Mouse (Mus musculus) embryonic facial prominence, embryonic 12.5 days (tissue): ENCODE results near the gene Nr2f6. TPM values are rescaled to one million over a fixed set of nuclear protein-coding genes. Genes with fewer than 3 reads are reported as not detected.

ENCODE experiments used
- ATAC-seq: fragments of 200-750 bp; cut with Nextera tagmentation; 2 replicates; pipeline ENCODE4 v1.8.0; 2017; ENCODE audit not compliant: insufficient number of reproducible peaks, insufficient read depth, low FRiP score, low TSS enrichment
- H3K27ac ChIP-seq: fragments of 300-500 bp; sonication (generic); 2 replicates; pipeline ENCODE4 v1.5.1; 2016; ENCODE audit warnings: mild to moderate bottlenecking
- H3K27me3 ChIP-seq: fragments of 300-500 bp; sonication (generic); 2 replicates; pipeline ENCODE4 v1.6.1; 2016; ENCODE audit warnings: mild to moderate bottlenecking, moderate library complexity
- H3K36me3 ChIP-seq: fragments of 300-500 bp; sonication (generic); 2 replicates; pipeline ENCODE4 v1.6.1; 2016; ENCODE audit warnings: mild to moderate bottlenecking
- H3K4me1 ChIP-seq: fragments of 300-500 bp; sonication (generic); 2 replicates; pipeline ENCODE4 v1.6.1; 2016
- H3K4me2 ChIP-seq: fragments of 300-500 bp; sonication (generic); replicated peaks from 2 replicates; pipeline ENCODE4 v1.6.1; 2016; ENCODE audit warnings: mild to moderate bottlenecking, moderate library complexity
- H3K4me3 ChIP-seq: fragments of 300-500 bp; sonication (generic); 2 replicates; pipeline ENCODE4 v1.5.1; 2016; ENCODE audit warnings: mild to moderate bottlenecking
- H3K9ac ChIP-seq: fragments of 300-500 bp; sonication (generic); 2 replicates; pipeline ENCODE4 v1.6.1; 2016; ENCODE audit warnings: mild to moderate bottlenecking, moderate library complexity
- H3K9me3 ChIP-seq: fragments of 300-500 bp; sonication (generic); 2 replicates; pipeline ENCODE4 v1.6.1; 2016; ENCODE audit warnings: mild to moderate bottlenecking, moderate library complexity
- WGBS: fragments of 180-500 bp; shearing (Covaris S2); methylation state at CpG from one replicate; pipeline ENCODE4 v1.1.7; 2016; 5-methylcytosine and 5-hydroxymethylcytosine counted together
- polyA plus RNA-seq: library from polyadenylated mRNA; unstranded; fragments of >200 nt; fragmentation: Nextera tagmentation; extraction: Ambion mirVana; gene quantifications from 2 replicates; pipeline ENCODE4 v1.2.1, GENCODE M21; 2016

The Nr2f6 gene
- polyA plus RNA-seq, 1 experiment from 2014 or later, result 72.7 TPM

DNA sequence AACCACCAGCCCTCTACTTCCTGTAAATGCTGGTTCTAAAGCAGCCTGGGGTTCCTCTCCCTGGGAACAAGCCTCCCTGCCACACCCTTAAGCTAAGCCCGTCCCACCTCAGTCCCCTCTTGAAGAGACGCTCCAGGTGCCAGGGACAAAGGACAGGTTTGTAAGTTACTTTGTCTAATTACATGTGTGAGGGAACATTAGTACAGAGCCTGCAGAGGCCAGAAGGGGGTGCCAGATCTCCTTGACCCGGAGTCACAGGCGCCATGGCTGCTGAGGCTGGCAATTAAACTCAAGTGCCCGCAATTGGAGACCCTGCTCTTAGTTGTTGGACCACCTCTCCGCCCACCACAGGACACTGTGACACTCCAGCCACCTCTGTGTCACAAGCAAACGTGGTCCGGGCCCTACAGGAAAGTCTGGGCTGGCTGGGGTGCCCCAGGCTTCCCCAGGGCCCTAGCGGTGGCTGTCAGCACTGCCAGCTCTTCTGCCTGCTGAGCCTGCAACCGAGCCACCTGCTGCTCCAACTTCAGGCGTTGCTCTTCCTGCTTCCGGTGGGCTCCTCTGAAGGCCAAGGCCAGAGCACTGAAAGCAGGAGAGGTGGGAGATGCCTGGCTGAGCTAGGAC lies 3.6 kb upstream of the Nr2f6 start:
- H3K4me1 ChIP-seq, result peaks cover 10% of the 10 kb centered on the region; the same call in 1 of the 2 replicates
- no peaks in the 10 kb centered on the region for H3K36me3 ChIP-seq

DNA sequence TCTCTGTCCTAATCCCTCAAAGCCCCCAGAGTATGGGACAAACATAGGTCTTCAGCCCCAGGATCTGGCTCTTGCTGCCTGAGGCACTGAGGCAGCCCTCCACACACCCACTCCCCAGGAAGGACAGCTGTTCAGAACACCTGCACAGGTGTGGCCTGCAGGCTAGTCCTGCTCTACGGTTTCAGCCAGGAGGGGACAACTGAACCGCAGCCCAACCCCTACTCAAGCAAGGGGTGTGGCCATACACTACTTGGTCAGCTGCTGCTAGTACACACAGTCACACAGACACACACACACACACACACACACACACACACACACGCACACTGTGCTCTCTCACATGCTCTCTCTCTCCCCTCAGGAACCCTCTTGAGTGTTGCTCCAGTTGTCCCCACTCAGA lies 2.1 kb upstream of the Nr2f6 start:
- ATAC-seq, result no peak
- H3K4me2 ChIP-seq, result no peak overlapping the region
- H3K4me1 ChIP-seq, result peaks cover 23% of the 10 kb centered on the region
- H3K9ac ChIP-seq, result no peak overlapping the region
- no peak overlapping the region for H3K27ac ChIP-seq
- no peak overlapping the region for H3K4me3 ChIP-seq
- no peaks in the 10 kb centered on the region for H3K27me3 ChIP-seq
- H3K36me3 ChIP-seq, result no peaks in the 10 kb centered on the region
- 38% methylated on average over 3 of the region's 3 CpGs for WGBS
- H3K9me3 ChIP-seq, result no peaks in the 10 kb centered on the region

More for the DNA sequence above, 3.6 kb upstream of the Nr2f6 start:
- no peak overlapping the region for H3K27ac ChIP-seq
- no peak overlapping the region for H3K4me3 ChIP-seq
- no peak overlapping the region for H3K9ac ChIP-seq
- H3K9me3 ChIP-seq, result no peaks in the 10 kb centered on the region
- no peaks in the 10 kb centered on the region for H3K27me3 ChIP-seq
- ATAC-seq, result no peak
- 71% methylated on average over 12 of the region's 12 CpGs for WGBS
- no peak overlapping the region for H3K4me2 ChIP-seq

DNA sequence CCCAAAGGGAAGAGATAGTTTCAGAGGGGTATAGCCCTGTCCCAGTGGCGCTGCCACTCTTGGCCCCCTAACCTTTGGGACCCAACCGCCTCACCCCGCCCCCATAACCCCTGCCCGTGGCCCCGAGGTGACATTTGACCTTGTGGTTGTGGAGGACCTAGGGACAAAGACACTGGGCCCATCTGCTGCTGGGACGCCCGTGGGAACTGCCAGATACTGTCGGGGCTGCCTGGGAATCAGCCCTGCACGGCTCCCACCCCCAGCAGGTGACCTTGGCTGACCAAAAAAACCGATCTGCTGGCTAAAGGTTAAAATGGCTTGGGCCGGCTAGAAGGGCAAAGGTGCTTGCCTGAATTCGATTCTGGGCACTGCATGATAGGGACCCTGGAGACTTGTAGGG lies 1.6 kb upstream of the Nr2f6 start:
- WGBS, result 12% methylated on average over 12 of the region's 12 CpGs
- Histone ChIP-seq H3K9me3 (no peaks in the 10 kb centered on the region), H3K9ac (0 out of 2 replicates have a peak overlapping the region, but pooled peaks have one; percentile 24), H3K36me3 (no peaks in the 10 kb centered on the region), H3K27me3 (no peaks in the 10 kb centered on the region), H3K4me1 (peaks cover 25% of the 10 kb centered on the region), H3K4me3 (no peak overlapping the region), H3K4me2 (no peak overlapping the region), H3K27ac (peak overlapping the region; percentile 91; the same call in 1 of the 2 replicates)
- ATAC-seq, result no peak

GRCm38 (mm10) chr8:71381971-71382961 lies 506 bp upstream of the Nr2f6 start:
- 2% methylated on average over 59 of the region's 80 CpGs for WGBS
- H3K36me3 ChIP-seq, result peaks cover 11% of the 10 kb centered on the region; the same call in 1 of the 2 replicates
- no peaks in the 10 kb centered on the region for H3K9me3 ChIP-seq
- peaks cover 25% of the 10 kb centered on the region for H3K4me1 ChIP-seq
- H3K4me3 ChIP-seq, result peak overlapping the region; percentile 71
- H3K4me2 ChIP-seq, result peak overlapping the region; percentile 96
- H3K27ac ChIP-seq, result peak overlapping the region; percentile 91
- peak overlapping the region; percentile 81 for H3K9ac ChIP-seq
- ATAC-seq, result peak; percentile 86
- no peaks in the 10 kb centered on the region for H3K27me3 ChIP-seq

GRCm38 (mm10) chr8:71380178-71381171 lies 1.3 kb downstream of the Nr2f6 start:
- H3K27me3 ChIP-seq, result peaks cover 5% of the 10 kb centered on the region; the same call in 1 of the 2 replicates
- peak overlapping the region; percentile 71 for H3K4me3 ChIP-seq
- H3K36me3 ChIP-seq, result peaks cover 13% of the 10 kb centered on the region; the same call in 1 of the 2 replicates
- 1% methylated on average over 72 of the region's 72 CpGs for WGBS
- no peak for ATAC-seq
- H3K9me3 ChIP-seq, result no peaks in the 10 kb centered on the region
- H3K27ac ChIP-seq, result peak overlapping the region; percentile 91; the same call in 1 of the 2 replicates
- peak overlapping the region; percentile 81 for H3K9ac ChIP-seq
- peak overlapping the region; percentile 96 for H3K4me2 ChIP-seq
- peaks cover 37% of the 10 kb centered on the region for H3K4me1 ChIP-seq

DNA sequence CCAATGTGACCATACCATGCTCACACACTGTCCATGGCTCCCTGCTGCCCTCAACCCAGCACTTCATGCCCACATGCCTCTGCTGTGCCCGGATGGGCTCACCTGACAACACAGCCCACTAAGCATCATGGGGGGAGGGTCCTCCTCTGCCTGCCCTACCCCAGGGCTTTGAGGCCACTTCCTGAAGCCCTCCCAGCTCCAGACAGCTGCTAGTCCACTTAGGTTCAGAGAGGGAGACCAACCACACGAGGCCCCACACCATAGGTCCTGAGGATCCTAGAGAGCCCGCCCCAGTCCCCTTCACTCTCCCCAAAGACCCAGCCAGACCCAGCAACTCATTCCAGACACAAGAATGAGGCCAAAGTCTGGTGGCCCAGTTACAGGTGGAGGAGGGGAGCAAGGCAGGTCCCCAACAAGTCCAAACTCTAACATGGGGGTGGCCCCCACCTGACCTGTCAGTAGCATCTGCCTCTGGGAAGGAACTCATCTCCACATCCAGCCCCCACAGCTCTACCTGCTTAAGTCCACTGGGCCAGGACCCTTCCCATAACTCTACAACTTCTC lies 2.2 kb downstream of the Nr2f6 start:
- H3K4me1 ChIP-seq, result peaks cover 39% of the 10 kb centered on the region
- H3K27me3 ChIP-seq, result peaks cover 5% of the 10 kb centered on the region; the same call in 1 of the 2 replicates
- no peak for ATAC-seq

GRCm38 (mm10) chr8:71379008-71379407 lies 2.8 kb downstream of the Nr2f6 start:
- Histone ChIP-seq H3K9me3 (no peaks in the 10 kb centered on the region), H3K27ac (no peak overlapping the region), H3K27me3 (peaks cover 5% of the 10 kb centered on the region; the same call in 1 of the 2 replicates), H3K9ac (0 out of 2 replicates have a peak overlapping the region, but pooled peaks have one; percentile 81), H3K4me2 (peak overlapping the region; percentile 96), H3K36me3 (peaks cover 19% of the 10 kb centered on the region; the same call in 1 of the 2 replicates), H3K4me1 (peaks cover 39% of the 10 kb centered on the region), H3K4me3 (peak overlapping the region; percentile 71)
- 43% methylated on average over 4 of the region's 4 CpGs for WGBS
- ATAC-seq, result no peak

More for the DNA sequence above, 2.2 kb downstream of the Nr2f6 start:
- Histone ChIP-seq H3K4me3 (peak overlapping the region; percentile 71), H3K36me3 (peaks cover 19% of the 10 kb centered on the region; the same call in 1 of the 2 replicates), H3K9me3 (no peaks in the 10 kb centered on the region), H3K4me2 (peak overlapping the region; percentile 96), H3K9ac (peak overlapping the region; percentile 81), H3K27ac (no peak overlapping the region)
- WGBS, result 36% methylated on average over 3 of the region's 3 CpGs

- Histone ChIP-seq H3K9me3 (no peaks in the 10 kb centered on the region), H3K4me2 (peak overlapping the region; percentile 62), H3K9ac (peak overlapping the region; percentile 52; the same call in 1 of the 2 replicates), H3K36me3 (peaks cover 27% of the 10 kb centered on the region), H3K27ac (peak overlapping the region; percentile 51; the same call in 1 of the 2 replicates), H3K4me3 (peak overlapping the region; percentile 34), H3K27me3 (peaks cover 5% of the 10 kb centered on the region; the same call in 1 of the 2 replicates), H3K4me1 (peaks cover 29% of the 10 kb centered on the region)
- no peak for ATAC-seq
- 48% methylated on average over 8 of the region's 8 CpGs for WGBS
These were observed 5.2 kb downstream of the Nr2f6 start for GRCm38 (mm10) chr8:71376423-71377030.

DNA sequence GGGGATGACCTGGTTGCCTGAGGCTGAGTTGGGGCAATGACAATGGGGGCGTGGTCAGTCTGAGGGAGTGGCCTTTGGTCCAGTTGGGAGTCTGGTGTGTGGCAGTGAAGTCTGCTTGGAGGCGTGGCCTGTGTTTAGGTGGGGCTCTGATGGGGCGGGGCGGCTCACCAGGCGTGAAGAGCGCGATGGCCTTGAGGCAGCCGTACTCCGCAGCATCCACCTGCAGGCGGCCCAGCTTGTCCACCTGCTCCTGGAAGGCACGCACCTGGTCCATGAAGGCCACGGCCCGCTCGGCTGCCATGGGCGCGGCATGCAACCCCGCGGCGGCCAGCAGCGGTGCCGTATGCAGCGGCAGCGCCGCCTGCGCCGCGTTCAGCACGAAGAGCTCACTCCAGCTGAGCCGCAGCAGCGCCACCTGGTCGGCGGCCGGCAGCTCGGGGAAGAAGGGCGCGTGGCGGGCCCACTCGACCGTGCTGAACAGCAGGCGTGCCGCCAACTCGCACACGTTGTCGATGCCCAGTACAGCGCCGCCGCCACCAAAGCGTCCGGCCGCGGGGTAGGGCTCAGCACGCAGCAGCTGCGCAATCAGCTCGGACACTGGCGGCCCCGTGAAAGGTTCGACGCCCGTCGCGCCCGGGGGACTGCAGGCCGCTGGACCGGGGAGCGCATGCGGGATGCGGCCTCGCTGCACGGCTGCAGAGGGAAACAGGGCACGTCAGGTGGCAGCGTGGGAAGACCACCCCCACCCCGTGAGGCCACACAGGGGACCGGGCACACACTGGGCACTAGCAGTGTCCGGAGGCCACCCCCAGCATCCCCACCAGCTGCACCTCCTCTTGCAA lies 6.0 kb downstream of the Nr2f6 start:
- Histone ChIP-seq H3K9me3 (no peaks in the 10 kb centered on the region), H3K27ac (peak overlapping the region; percentile 51; the same call in 1 of the 2 replicates), H3K4me2 (peak overlapping the region; percentile 62), H3K36me3 (peaks cover 27% of the 10 kb centered on the region), H3K4me1 (peaks cover 29% of the 10 kb centered on the region), H3K9ac (peak overlapping the region; percentile 52), H3K4me3 (peak overlapping the region; percentile 34), H3K27me3 (peaks cover 5% of the 10 kb centered on the region; the same call in 1 of the 2 replicates)
- no peak for ATAC-seq
- 4% methylated on average over 67 of the region's 74 CpGs for WGBS
